Mouse (Mus musculus): ENCODE measurements around the gene Tmem144. TPM values are rescaled to one million over a fixed set of nuclear protein-coding genes. Genes with fewer than 3 reads are reported as not detected.
A peak's percentile ranks its signal among the peaks of the same experiment; 100 is the strongest.

Tmem144 gene
- polyA plus RNA-seq, 1 experiment from 2014 or later, result 1.4 TPM

- Histone ChIP-seq H3K4me1 (ENCODE audit: control insufficient read depth, insufficient read depth, low read length) (peaks cover 13% of the 10 kb centered on the region; the same call in 1 of the 2 replicates), H3K36me3 (ENCODE audit: control insufficient read depth, insufficient read depth, low read length) (no peaks in the 10 kb centered on the region), H3K27me3 (ENCODE audit: control insufficient read depth, insufficient read depth, low read length) (no peaks in the 10 kb centered on the region), H3K4me3 (ENCODE audit: low read depth, low read length) (no peak overlapping the region), H3K4me2 (ENCODE audit: low read depth, low read length) (no peak overlapping the region), H3K9ac (replicated peaks; ENCODE audit: low read depth, low read length) (no peak overlapping the region), H3K9me3 (ENCODE audit: control insufficient read depth, low read length) (no peaks in the 10 kb centered on the region), H3K27ac (ENCODE audit: low read depth, low read length) (peak overlapping the region; percentile 58; the same call in 1 of the 2 replicates)
- 20% methylated on average over 1 of the region's 1 CpGs for WGBS
- peak; percentile 80 for ATAC-seq (ENCODE audit: low read depth)
Measured at GRCm38 (mm10) chr3:79867121-79867709, 14.6 kb upstream of the Tmem144 start.

- no peaks in the 10 kb centered on the region for H3K9me3 ChIP-seq (ENCODE audit: control insufficient read depth, low read length)
- peak overlapping the region; percentile 58; the same call in 1 of the 2 replicates for H3K27ac ChIP-seq (ENCODE audit: low read depth, low read length)
- H3K4me3 ChIP-seq (ENCODE audit: low read depth, low read length), result no peak overlapping the region
- ATAC-seq (ENCODE audit: low read depth), result peak; percentile 55; the same call in 1 of the 2 replicates
- no peaks in the 10 kb centered on the region for H3K36me3 ChIP-seq (ENCODE audit: control insufficient read depth, insufficient read depth, low read length)
- H3K27me3 ChIP-seq (ENCODE audit: control insufficient read depth, insufficient read depth, low read length), result no peaks in the 10 kb centered on the region
- peaks cover 13% of the 10 kb centered on the region; the same call in 1 of the 2 replicates for H3K4me1 ChIP-seq (ENCODE audit: control insufficient read depth, insufficient read depth, low read length)
- no peak overlapping the region for H3K9ac ChIP-seq (replicated peaks; ENCODE audit: low read depth, low read length)
- WGBS, result 73% methylated on average over 9 of the region's 9 CpGs
- H3K4me2 ChIP-seq (ENCODE audit: low read depth, low read length), result no peak overlapping the region
Measured at GRCm38 (mm10) chr3:79866526-79866925, 14.0 kb upstream of the Tmem144 start.

GRCm38 (mm10) chr3:79866089-79866488 is 13.5 kb upstream of the Tmem144 start:
- H3K4me2 ChIP-seq (ENCODE audit: low read depth, low read length), result no peak overlapping the region
- ATAC-seq (ENCODE audit: low read depth), result no peak
- H3K9me3 ChIP-seq (ENCODE audit: control insufficient read depth, low read length), result no peaks in the 10 kb centered on the region
- WGBS, result 71% methylated on average over 3 of the region's 3 CpGs
- H3K4me3 ChIP-seq (ENCODE audit: low read depth, low read length), result no peak overlapping the region
- no peaks in the 10 kb centered on the region for H3K36me3 ChIP-seq (ENCODE audit: control insufficient read depth, insufficient read depth, low read length)
- peak overlapping the region; percentile 58; the same call in 1 of the 2 replicates for H3K27ac ChIP-seq (ENCODE audit: low read depth, low read length)
- no peak overlapping the region for H3K9ac ChIP-seq (replicated peaks; ENCODE audit: low read depth, low read length)
- H3K4me1 ChIP-seq (ENCODE audit: control insufficient read depth, insufficient read depth, low read length), result peaks cover 13% of the 10 kb centered on the region; the same call in 1 of the 2 replicates
- no peaks in the 10 kb centered on the region for H3K27me3 ChIP-seq (ENCODE audit: control insufficient read depth, insufficient read depth, low read length)

GRCm38 (mm10) chr3:79864824-79865223 is 12.3 kb upstream of the Tmem144 start:
- no peaks in the 10 kb centered on the region for H3K36me3 ChIP-seq (ENCODE audit: control insufficient read depth, insufficient read depth, low read length)
- peaks cover 13% of the 10 kb centered on the region; the same call in 1 of the 2 replicates for H3K4me1 ChIP-seq (ENCODE audit: control insufficient read depth, insufficient read depth, low read length)
- no peak for ATAC-seq (ENCODE audit: low read depth)
- H3K9ac ChIP-seq (replicated peaks; ENCODE audit: low read depth, low read length), result no peak overlapping the region
- H3K9me3 ChIP-seq (ENCODE audit: control insufficient read depth, low read length), result no peaks in the 10 kb centered on the region
- no peak overlapping the region for H3K4me2 ChIP-seq (ENCODE audit: low read depth, low read length)
- H3K4me3 ChIP-seq (ENCODE audit: low read depth, low read length), result no peak overlapping the region
- no peak overlapping the region for H3K27ac ChIP-seq (ENCODE audit: low read depth, low read length)
- no peaks in the 10 kb centered on the region for H3K27me3 ChIP-seq (ENCODE audit: control insufficient read depth, insufficient read depth, low read length)
- WGBS, result 59% methylated on average over 7 of the region's 7 CpGs

GRCm38 (mm10) chr3:79858221-79858620 is 5.6 kb upstream of the Tmem144 start:
- no peaks in the 10 kb centered on the region for H3K27me3 ChIP-seq (ENCODE audit: control insufficient read depth, insufficient read depth, low read length)
- H3K9ac ChIP-seq (replicated peaks; ENCODE audit: low read depth, low read length), result no peak overlapping the region
- no peak overlapping the region for H3K4me2 ChIP-seq (ENCODE audit: low read depth, low read length)
- H3K4me3 ChIP-seq (ENCODE audit: low read depth, low read length), result no peak overlapping the region
- no peaks in the 10 kb centered on the region for H3K4me1 ChIP-seq (ENCODE audit: control insufficient read depth, insufficient read depth, low read length)
- H3K9me3 ChIP-seq (ENCODE audit: control insufficient read depth, low read length), result no peaks in the 10 kb centered on the region
- no peaks in the 10 kb centered on the region for H3K36me3 ChIP-seq (ENCODE audit: control insufficient read depth, insufficient read depth, low read length)
- WGBS, result 60% methylated on average over 3 of the region's 3 CpGs
- no peak overlapping the region for H3K27ac ChIP-seq (ENCODE audit: low read depth, low read length)
- ATAC-seq (ENCODE audit: low read depth), result no peak

- no peak overlapping the region for H3K9ac ChIP-seq (replicated peaks; ENCODE audit: low read depth, low read length)
- 60% methylated on average over 5 of the region's 5 CpGs for WGBS
- H3K27me3 ChIP-seq (ENCODE audit: control insufficient read depth, insufficient read depth, low read length), result no peaks in the 10 kb centered on the region
- H3K4me1 ChIP-seq (ENCODE audit: control insufficient read depth, insufficient read depth, low read length), result no peaks in the 10 kb centered on the region
- H3K27ac ChIP-seq (ENCODE audit: low read depth, low read length), result no peak overlapping the region
- H3K36me3 ChIP-seq (ENCODE audit: control insufficient read depth, insufficient read depth, low read length), result no peaks in the 10 kb centered on the region
- H3K9me3 ChIP-seq (ENCODE audit: control insufficient read depth, low read length), result no peaks in the 10 kb centered on the region
- ATAC-seq (ENCODE audit: low read depth), result no peak
- H3K4me3 ChIP-seq (ENCODE audit: low read depth, low read length), result no peak overlapping the region
- no peak overlapping the region for H3K4me2 ChIP-seq (ENCODE audit: low read depth, low read length)
Measured at GRCm38 (mm10) chr3:79857780-79858179, 5.2 kb upstream of the Tmem144 start.

GRCm38 (mm10) chr3:79852108-79852507 is 465 bp downstream of the Tmem144 start:
- H3K9me3 ChIP-seq (ENCODE audit: control insufficient read depth, low read length), result no peaks in the 10 kb centered on the region
- no peak for ATAC-seq (ENCODE audit: low read depth)
- no peak overlapping the region for H3K4me2 ChIP-seq (ENCODE audit: low read depth, low read length)
- H3K9ac ChIP-seq (replicated peaks; ENCODE audit: low read depth, low read length), result no peak overlapping the region
- H3K4me3 ChIP-seq (ENCODE audit: low read depth, low read length), result no peak overlapping the region
- WGBS, result 84% methylated on average over 3 of the region's 3 CpGs
- H3K27ac ChIP-seq (ENCODE audit: low read depth, low read length), result no peak overlapping the region
- H3K27me3 ChIP-seq (ENCODE audit: control insufficient read depth, insufficient read depth, low read length), result no peaks in the 10 kb centered on the region
- H3K36me3 ChIP-seq (ENCODE audit: control insufficient read depth, insufficient read depth, low read length), result no peaks in the 10 kb centered on the region
- no peaks in the 10 kb centered on the region for H3K4me1 ChIP-seq (ENCODE audit: control insufficient read depth, insufficient read depth, low read length)

- 37% methylated on average over 6 of the region's 6 CpGs for WGBS
- Histone ChIP-seq H3K36me3 (ENCODE audit: control insufficient read depth, insufficient read depth, low read length) (no peaks in the 10 kb centered on the region), H3K9ac (replicated peaks; ENCODE audit: low read depth, low read length) (no peak overlapping the region), H3K27me3 (ENCODE audit: control insufficient read depth, insufficient read depth, low read length) (no peaks in the 10 kb centered on the region), H3K9me3 (ENCODE audit: control insufficient read depth, low read length) (no peaks in the 10 kb centered on the region), H3K4me1 (ENCODE audit: control insufficient read depth, insufficient read depth, low read length) (no peaks in the 10 kb centered on the region), H3K27ac (ENCODE audit: low read depth, low read length) (no peak overlapping the region), H3K4me2 (ENCODE audit: low read depth, low read length) (no peak overlapping the region), H3K4me3 (ENCODE audit: low read depth, low read length) (no peak overlapping the region)
- ATAC-seq (ENCODE audit: low read depth), result no peak
Measured at GRCm38 (mm10) chr3:79850656-79851055, 1.9 kb downstream of the Tmem144 start.

GRCm38 (mm10) chr3:79849621-79850020 is 3.0 kb downstream of the Tmem144 start:
- Histone ChIP-seq H3K4me3 (ENCODE audit: low read depth, low read length) (no peak overlapping the region), H3K9ac (replicated peaks; ENCODE audit: low read depth, low read length) (no peak overlapping the region), H3K4me2 (ENCODE audit: low read depth, low read length) (no peak overlapping the region), H3K4me1 (ENCODE audit: control insufficient read depth, insufficient read depth, low read length) (no peaks in the 10 kb centered on the region), H3K27me3 (ENCODE audit: control insufficient read depth, insufficient read depth, low read length) (no peaks in the 10 kb centered on the region), H3K9me3 (ENCODE audit: control insufficient read depth, low read length) (no peaks in the 10 kb centered on the region), H3K36me3 (ENCODE audit: control insufficient read depth, insufficient read depth, low read length) (no peaks in the 10 kb centered on the region), H3K27ac (ENCODE audit: low read depth, low read length) (no peak overlapping the region)
- ATAC-seq (ENCODE audit: low read depth), result no peak
- 87% methylated on average over 2 of the region's 2 CpGs for WGBS
